Mouse (Mus musculus) brain, embryonic 14.5 days (tissue): ENCODE measurements at regions not wholly inside any gene's neighbourhood (a gene's known extent, or its start where the extent isn't known, plus 50 kb on each side); places are given as distances from the start of the nearest gene placed in this dataset.

ENCODE experiments used
- CTCF ChIP-seq: fragments of 200-500 bp; IDR thresholded peaks from 2 replicates; pipeline ENCODE4 v1.5.1; 2012; ENCODE audit warnings: inconsistent platforms, mild to moderate bottlenecking, moderate library complexity, borderline replicate concordance; ENCODE audit not compliant: insufficient read depth, insufficient read length; ENCODE audit errors: extremely low read depth
- POLR2A ChIP-seq: fragments of 200-500 bp; IDR thresholded peaks from 2 replicates; pipeline ENCODE4 v1.6.1; 2012; ENCODE audit warnings: mild to moderate bottlenecking, inconsistent platforms, borderline replicate concordance; ENCODE audit not compliant: poor library complexity, insufficient read depth, insufficient read length, severe bottlenecking; ENCODE audit errors: extremely low read depth

GRCm38 (mm10) chr10:19139234-19139633 lies 123.8 kb upstream of the Tnfaip3 start:
- TF ChIP-seq CTCF, result no peak
- no peak for TF ChIP-seq POLR2A
